Mouse (Mus musculus): ENCODE results near the gene Proser3. TPM values are rescaled to one million over a fixed set of nuclear protein-coding genes. Genes with fewer than 3 reads are reported as not detected.

Proser3 gene
- total RNA-seq (2015) (11.5 and 16.3 TPM in 2 replicates), total RNA-seq (2017) (1.8 and 4.7 TPM in 2 replicates)

DNA sequence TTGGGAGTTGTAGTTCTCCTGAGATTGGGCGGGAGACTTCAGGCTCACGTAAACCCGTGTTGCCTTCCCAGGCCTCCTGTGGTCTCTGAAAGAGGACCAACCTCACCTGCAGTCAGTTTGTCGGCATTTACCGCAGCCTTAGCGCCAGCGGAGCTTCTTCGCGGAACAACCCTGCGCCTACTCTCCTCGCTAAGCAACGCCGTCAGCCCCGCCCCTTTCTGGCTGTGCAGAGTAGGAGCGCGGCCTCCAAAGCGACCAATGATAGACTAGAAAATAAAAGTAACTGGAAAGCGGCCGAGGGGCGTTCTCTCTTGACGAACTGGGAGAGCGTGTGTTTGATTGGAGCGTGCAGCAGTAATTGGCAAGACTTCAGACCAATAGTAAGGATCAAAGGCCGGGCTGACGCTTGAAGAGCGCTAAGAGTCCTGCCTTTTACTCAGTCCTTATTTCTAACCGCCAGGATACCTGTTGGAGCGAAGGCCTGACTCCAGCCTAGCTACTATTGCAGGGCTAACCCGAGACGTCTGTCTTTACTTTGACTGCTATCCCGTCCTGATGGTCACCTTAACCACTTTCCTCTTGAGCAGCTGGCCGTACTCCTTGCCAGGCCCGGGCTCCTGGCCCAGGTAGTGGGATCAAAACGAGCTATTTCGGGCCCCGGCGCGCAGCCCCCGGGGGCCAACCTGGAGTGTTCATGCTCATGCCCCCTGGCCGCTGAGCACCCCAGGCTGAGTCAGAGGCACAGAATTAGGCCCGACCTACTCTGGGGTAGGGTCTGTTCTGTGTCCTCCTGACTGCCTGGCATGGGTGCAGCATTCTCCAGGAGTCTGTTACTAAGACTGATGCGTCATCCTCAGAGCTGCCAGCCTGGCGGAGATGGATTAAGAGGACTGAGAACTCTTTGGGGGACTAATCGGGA is at the start of gene Proser3, which contains the start of gene Hspb6:
Gene Proser3, minus strand, starts transcription at position 198 of the 919 bp plus-strand sequence.
Gene Hspb6, plus strand, starts transcription at position 77 of the 919 bp plus-strand sequence.
- peak; percentile 85 for ATAC-seq (replicated peaks; ENCODE audit: poor library complexity)

DNA sequence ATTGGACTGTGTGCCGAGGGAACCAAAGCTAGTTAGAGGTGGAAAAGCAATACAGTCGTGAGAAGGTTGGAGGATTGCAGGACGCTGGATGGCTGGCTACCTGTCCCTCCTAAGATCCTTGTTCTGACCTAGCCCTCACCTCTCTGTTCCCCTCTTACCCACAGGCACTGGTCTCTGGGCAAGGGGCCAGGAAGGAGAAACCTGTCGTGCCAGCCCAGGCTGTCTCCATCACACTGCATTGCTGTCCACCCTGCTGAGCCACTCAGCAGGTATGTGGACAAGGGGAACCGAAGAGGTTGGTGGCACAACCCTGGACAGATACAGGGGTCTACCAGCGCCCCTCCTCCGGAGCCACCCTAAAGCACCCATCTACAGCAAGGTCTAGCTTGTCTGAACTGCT is 48.6 kb upstream of the Proser3 start:
- ATAC-seq (replicated peaks; ENCODE audit: poor library complexity): no peak

DNA sequence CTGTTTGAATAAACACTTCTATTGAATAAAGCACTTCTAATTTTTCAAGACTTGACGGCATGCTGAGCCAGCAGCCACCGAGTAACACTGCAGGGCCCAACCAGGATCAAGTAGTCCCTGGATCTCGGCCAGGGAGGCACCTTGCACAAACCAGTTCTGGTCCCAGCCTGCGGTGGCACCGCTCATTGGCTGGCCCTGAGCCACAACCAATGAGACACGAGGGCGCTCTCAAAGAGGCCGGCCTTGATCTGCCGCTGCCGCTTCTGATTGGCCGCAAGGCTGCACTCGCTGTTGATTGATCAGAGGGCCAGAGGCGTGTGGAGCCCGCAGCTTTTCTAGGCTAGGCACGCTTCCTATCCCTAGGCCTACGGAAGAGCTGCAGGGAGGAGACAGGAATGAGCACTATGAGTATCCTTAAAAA is 47.8 kb upstream of the Proser3 start:
- peak; percentile 99 for ATAC-seq (replicated peaks; ENCODE audit: poor library complexity)

- no peak for ATAC-seq (replicated peaks; ENCODE audit: poor library complexity)
Observed at GRCm38 (mm10) chr7:30598786-30599185, 46.7 kb upstream of the Proser3 start, which contains the start of gene Zbtb32. Zbtb32 (minus strand) TSS chr7:30598909.

GRCm38 (mm10) chr7:30596811-30597210 is 44.7 kb upstream of the Proser3 start:
- ATAC-seq (replicated peaks; ENCODE audit: poor library complexity): no peak

DNA sequence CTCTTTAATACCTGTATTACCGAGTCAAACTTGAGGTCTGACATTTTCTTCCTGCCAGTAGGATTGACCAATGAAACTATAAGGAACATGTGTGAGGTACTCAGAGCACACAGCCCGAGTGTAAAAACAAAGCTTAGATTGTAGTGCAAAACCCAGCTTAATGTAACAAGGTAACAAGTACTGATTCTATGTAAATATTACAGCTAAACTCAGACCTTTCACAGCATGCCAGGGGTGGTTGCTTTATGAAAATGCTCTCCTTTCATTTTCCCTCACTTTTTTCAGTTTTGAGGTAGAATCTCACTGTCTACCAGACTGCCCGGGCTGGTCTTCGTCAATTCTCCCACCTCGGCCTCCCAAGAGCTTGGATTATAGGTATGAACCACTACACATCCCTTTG is 44.0 kb upstream of the Proser3 start:
- ATAC-seq (replicated peaks; ENCODE audit: poor library complexity): no peak

- ATAC-seq (replicated peaks; ENCODE audit: poor library complexity): no peak
Observed at GRCm38 (mm10) chr7:30594510-30595024, 42.5 kb upstream of the Proser3 start.

- no peak for ATAC-seq (replicated peaks; ENCODE audit: poor library complexity)
Observed at GRCm38 (mm10) chr7:30593579-30594509, 41.7 kb upstream of the Proser3 start.

- ATAC-seq (replicated peaks; ENCODE audit: poor library complexity): no peak
Observed at GRCm38 (mm10) chr7:30592772-30593423, 40.8 kb upstream of the Proser3 start.

- ATAC-seq (replicated peaks; ENCODE audit: poor library complexity): no peak
Observed at GRCm38 (mm10) chr7:30591605-30591951, 39.5 kb upstream of the Proser3 start.

DNA sequence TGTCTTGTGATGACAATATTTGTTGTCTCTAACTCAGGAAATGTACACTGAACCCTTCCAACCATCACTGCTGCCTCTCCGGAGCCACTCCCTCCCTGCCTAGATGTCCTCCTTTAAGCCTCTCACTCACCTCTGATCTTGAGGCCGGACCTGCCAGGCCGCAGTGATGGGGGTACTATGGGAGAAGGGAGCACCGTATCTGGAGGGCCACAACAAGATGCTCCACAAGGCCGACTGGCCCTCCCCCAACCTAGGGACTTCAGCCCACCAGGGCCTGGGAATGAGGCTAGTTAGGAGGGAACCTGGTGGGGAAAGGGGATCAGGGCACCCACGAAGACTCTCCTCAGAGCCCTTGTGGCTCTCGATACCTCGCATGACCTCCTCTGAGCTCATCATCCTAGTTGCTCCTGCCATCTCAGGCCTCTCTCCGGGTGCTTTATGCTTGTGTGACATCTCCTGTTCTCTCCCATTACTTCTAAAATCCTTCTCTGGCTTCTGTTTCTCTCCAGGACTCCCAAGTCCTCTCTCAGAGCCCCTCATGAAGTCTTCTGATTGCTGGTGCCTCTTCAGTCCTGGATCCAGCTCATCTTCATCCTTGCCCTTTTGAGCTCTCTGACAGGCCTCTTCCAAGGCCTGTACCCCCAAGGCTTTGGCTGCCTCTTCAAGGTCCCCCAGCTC is 39.0 kb upstream of the Proser3 start:
- no peak for ATAC-seq (replicated peaks; ENCODE audit: poor library complexity)

DNA sequence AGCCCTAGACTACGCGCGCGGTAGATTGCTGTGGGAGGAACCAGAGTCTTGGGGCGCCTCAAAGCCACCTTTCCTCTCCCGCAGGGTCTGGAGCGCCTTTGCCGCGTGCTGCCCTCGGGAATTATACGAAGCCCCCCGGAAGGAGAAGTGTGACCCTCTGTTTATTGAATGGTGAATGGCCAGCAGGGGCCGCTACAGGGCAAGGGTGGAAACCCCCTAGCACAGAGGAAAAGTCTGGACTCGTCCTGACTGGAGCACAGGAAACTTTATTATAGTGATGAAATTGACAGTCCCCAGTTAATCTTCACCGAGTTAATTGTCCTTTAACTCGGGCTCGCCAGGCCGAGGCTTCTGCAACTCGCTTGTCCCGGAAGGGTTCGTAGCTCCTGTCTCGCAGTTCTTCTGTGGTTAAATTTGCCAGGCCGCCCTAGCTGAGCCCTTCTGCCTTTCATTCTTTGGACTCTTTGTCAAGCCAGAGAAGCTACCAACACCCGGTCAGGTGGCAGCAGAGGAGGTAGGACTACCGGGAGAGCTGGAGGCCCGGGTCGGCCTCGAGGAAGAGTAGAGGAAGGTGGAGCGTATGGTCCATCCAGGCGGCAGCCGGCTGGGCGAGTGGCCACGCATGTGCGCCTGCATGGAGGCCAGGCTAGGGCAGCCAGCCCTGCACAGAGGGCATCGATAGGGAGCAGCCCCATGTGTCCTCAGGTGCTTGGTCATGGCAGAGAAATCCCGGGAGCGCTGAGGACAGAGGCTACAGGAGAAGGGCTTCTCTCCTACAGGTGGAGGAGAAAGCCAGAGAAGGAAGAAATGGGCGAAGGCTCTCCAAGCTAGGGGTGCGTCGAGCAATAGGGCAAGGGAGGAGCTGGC is 37.6 kb upstream of the Proser3 start:
- peak; percentile 65 for ATAC-seq (replicated peaks; ENCODE audit: poor library complexity)

DNA sequence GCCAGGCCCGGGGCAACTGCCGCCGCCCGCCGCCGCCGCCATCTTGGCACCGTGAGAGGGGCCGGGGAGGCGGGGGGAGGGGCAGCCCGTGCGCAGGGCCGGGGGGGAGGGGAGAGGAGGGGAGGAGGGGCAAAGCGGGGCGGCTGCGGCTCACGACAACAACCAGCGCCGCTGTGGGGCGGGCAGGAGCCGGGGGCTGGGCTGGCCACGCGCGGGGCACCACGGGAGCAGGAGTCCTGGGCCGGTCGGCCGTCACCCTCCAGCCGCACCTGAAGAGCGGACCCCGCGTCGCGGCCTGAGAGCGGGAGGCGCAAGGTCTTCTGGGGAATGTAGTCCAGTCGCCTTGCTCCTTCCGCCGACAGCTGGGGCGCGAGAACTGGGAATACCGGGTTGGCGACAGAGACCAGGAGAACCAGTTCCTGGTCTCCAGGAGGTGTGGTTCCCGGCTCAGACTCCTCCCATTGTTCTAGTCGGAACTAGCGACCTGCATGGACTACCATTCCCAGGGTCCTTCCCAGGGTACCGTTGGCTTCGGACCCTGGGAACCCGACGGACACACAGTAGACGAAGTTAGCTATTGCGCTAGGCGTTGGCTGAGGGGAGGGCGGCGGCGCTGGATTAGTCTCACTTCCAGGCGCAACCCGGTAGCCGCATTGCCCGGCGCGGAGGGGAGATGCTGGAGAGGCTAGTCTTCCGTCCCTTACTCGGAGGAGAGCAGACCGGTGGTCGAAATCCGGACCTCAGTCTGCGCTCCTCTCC is 36.8 kb upstream of the Proser3 start, which contains the start of gene Kmt2b:
Gene Kmt2b, minus strand, starts transcription at position 51 of the 759 bp plus-strand sequence.
- ATAC-seq (replicated peaks; ENCODE audit: poor library complexity): peak; percentile 83

- ATAC-seq (replicated peaks; ENCODE audit: poor library complexity): no peak
Observed at GRCm38 (mm10) chr7:30587842-30588667, 36.0 kb upstream of the Proser3 start.

GRCm38 (mm10) chr7:30586455-30587020 is 34.4 kb upstream of the Proser3 start:
- no peak for ATAC-seq (replicated peaks; ENCODE audit: poor library complexity)

DNA sequence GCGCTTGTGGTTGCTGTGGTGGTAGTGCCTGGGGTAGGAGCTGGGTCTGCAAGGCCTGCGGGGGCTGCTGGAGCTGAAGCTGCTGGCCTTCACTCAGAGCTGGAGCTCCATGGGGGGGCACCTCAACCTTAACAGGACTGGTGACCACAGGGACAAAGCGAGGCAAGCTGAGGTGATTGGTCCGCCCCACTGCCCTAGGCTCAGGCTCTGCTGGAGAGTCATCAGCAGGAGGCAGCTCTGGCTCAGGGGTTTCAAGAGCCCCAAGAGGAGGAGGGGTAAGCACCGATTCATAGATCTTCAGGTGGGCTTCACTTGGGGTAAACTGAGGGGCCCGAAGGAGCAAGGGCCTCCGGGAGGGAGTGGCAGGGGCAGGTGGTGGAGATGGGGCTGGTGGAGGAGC is 33.1 kb upstream of the Proser3 start:
- ATAC-seq (replicated peaks; ENCODE audit: poor library complexity): no peak

DNA sequence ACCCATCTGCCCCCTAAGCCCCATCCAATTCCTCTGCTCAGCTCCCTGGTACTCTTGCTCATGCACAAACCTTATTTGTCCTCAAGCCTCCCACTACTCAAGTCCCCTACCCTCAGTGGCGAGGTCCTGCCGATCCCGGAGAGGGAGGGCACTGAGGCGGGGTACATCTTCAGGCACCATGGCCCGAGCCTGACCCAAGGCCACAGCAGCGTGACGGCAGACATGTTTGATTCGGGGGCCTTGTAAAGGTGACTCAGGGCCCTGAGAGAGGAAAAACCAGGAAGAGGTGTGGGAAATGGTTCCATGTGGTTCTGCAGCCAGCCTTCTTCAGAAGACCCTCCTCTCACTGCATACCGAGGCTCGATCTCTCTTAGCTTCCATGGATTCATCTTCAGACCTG is 32.2 kb upstream of the Proser3 start:
- no peak for ATAC-seq (replicated peaks; ENCODE audit: poor library complexity)
